Mouse (Mus musculus) kidney, postnatal 0 days (tissue): Measurements from ENCODE around the gene Fam173b. TPM values are rescaled to one million over a fixed set of nuclear protein-coding genes. Genes with fewer than 3 reads are reported as not detected.
A peak's percentile ranks its signal among the peaks of the same experiment; 100 is the strongest.

Experiments
- ATAC-seq: fragments of 200-750 bp; cut with Nextera tagmentation; replicated peaks from 2 replicates; pipeline ENCODE4 v1.8.0; 2017; ENCODE audit warnings: low read depth, moderate number of reproducible peaks, moderate TSS enrichment, moderate library complexity; ENCODE audit not compliant: low FRiP score
- DNase-seq: peaks from one replicate; pipeline ENCODE4 v3.0.0-alpha.2; 2016; ENCODE audit warnings: low spot score
- H3K27ac ChIP-seq: fragments of 300-500 bp; sonication (generic); 2 replicates; pipeline ENCODE4 v1.5.1; 2014; ENCODE audit warnings: mild to moderate bottlenecking
- H3K27me3 ChIP-seq: fragments of 300-500 bp; sonication (generic); 2 replicates; pipeline ENCODE4 v1.6.1; 2014; ENCODE audit warnings: low read length, mixed read lengths; ENCODE audit not compliant: insufficient read depth
- H3K36me3 ChIP-seq: fragments of 300-500 bp; sonication (generic); 2 replicates; pipeline ENCODE4 v1.6.1; 2014; ENCODE audit warnings: low read length, mixed read lengths; ENCODE audit not compliant: insufficient read depth
- H3K4me1 ChIP-seq: fragments of 300-500 bp; sonication (generic); replicated peaks from 2 replicates; pipeline ENCODE4 v1.6.1; 2014; ENCODE audit warnings: antibody characterized with exemption, low read length, mixed read lengths; ENCODE audit not compliant: insufficient read depth
- H3K4me2 ChIP-seq: fragments of 300-500 bp; sonication (generic); 2 replicates; pipeline ENCODE4 v1.6.1; 2014; ENCODE audit warnings: mild to moderate bottlenecking, low read length, moderate library complexity, mixed read lengths
- H3K4me3 ChIP-seq: fragments of 300-500 bp; sonication (generic); replicated peaks from 2 replicates; pipeline ENCODE4 v1.5.1; 2014; ENCODE audit warnings: low read depth, low read length
- H3K9ac ChIP-seq: fragments of 300-500 bp; sonication (generic); 2 replicates; pipeline ENCODE4 v1.6.1; 2014; ENCODE audit warnings: low read depth, low read length
- H3K9me3 ChIP-seq: fragments of 300-500 bp; sonication (generic); replicated peaks from 2 replicates; pipeline ENCODE4 v1.6.1; 2016; ENCODE audit warnings: low read length, inconsistent platforms, mixed read lengths
- CTCF ChIP-seq: IDR thresholded peaks from 2 replicates; pipeline ENCODE4 v1.5.1; 2016; ENCODE audit warnings: antibody characterized with exemption, low read depth, mild to moderate bottlenecking, moderate library complexity
- WGBS: fragments of 180-500 bp; shearing (Covaris S2); extraction: QIAGEN DNeasy Blood & Tissue Kit; methylation state at CpG from one replicate; pipeline ENCODE4 v1.1.7; 2014; 5-methylcytosine and 5-hydroxymethylcytosine counted together
- polyA plus RNA-seq: library from polyadenylated mRNA; unstranded; fragments of >200 nt; fragmentation: Nextera tagmentation; extraction: Ambion mirVana; gene quantifications from 2 replicates; pipeline ENCODE4 v1.2.1, GENCODE M21; 2015

Gene Fam173b
- polyA plus RNA-seq, 1 experiment from 2014 or later, result 14.6 TPM

DNA sequence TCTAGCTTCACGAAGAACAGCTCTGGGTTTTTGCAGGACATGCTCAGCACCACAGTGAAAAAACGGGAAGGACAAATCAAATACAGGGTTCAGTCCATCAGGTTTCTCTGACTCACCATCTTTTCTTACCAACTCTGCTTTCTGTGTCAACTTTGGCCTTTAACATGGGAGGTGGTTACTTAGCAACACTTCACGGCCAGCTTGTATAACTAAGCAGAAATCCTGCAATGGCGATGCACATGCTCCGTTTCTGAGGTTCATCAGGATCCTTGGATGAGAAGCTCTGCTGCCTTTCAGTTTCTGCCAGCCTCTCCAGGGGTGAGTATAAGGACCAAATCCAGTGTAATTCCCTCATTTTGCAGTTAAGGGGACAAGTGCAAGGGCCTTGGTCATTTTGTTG, 36.5 kb upstream of the Fam173b start, which contains the start of gene Cmbl:
TSS of gene Cmbl (plus strand) at position 206 of the 400 bp plus-strand sequence.
- H3K27me3 ChIP-seq, result no peaks in the 10 kb centered on the region
- H3K9me3 ChIP-seq, result no peaks in the 10 kb centered on the region
- DNase-seq (no peak), ATAC-seq (no peak)
- H3K4me1 ChIP-seq, result peaks cover 13% of the 10 kb centered on the region
- H3K36me3 ChIP-seq, result no peaks in the 10 kb centered on the region
- TF ChIP-seq CTCF, result no peak
- H3K27ac ChIP-seq, result peak within 1 kb of the TSS; percentile 78
- 64% methylated on average over 5 of the region's 5 CpGs for WGBS
- no peak within 1 kb of the TSS for H3K4me2 ChIP-seq
- H3K4me3 ChIP-seq, result no peak within 1 kb of the TSS
- H3K9ac ChIP-seq, result no peak within 1 kb of the TSS

DNA sequence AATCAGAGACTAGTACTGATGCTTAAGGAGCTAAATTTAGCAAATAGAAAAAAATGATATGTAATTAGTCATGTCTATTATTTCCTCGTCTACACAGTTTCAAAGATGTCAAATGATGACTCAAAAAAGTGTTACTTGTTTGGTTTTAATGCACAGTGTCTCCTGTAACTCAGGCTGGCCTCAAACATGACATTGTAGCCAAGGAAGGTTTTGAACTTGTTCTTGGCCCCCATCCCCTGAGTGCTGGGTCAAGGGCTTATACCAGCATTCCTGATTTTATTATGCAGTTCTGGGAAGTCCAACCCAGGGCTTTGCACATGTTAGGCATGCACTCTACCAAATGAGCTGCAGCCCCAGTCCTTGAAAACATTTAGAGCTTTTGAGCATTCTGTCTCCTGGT, 35.9 kb upstream of the Fam173b start:
- no peak for TF ChIP-seq CTCF
- peaks cover 13% of the 10 kb centered on the region for H3K4me1 ChIP-seq
- H3K4me2 ChIP-seq, result no peak overlapping the region
- no peak overlapping the region for H3K4me3 ChIP-seq
- H3K9ac ChIP-seq, result no peak overlapping the region
- no peak for DNase-seq
- H3K27me3 ChIP-seq, result no peaks in the 10 kb centered on the region
- no peaks in the 10 kb centered on the region for H3K36me3 ChIP-seq
- no peak overlapping the region for H3K27ac ChIP-seq
- WGBS, result 70% methylated on average over 1 of the region's 1 CpGs
- ATAC-seq, result no peak
- no peaks in the 10 kb centered on the region for H3K9me3 ChIP-seq

DNA sequence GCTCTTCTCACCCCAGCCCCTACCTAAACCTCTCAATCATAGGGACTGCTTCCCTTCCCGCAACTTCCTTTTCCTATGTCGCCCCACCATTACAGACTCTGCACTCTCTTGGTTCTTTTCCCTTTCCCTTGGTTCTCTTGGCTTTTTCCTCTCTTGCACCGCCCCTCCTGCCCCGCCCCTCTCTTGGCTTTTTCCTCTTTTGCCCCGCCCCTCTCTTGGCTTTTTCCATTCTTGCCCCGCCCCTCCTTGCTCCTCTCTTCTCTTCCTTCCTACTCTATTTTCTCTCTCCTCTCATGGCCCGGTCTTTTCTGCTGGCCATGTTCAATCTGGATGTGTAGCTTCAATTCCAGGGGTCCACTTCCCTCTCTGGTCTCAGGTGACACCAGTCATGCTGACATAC, 34.2 kb upstream of the Fam173b start:
- no peak overlapping the region for H3K4me3 ChIP-seq
- peaks cover 13% of the 10 kb centered on the region for H3K4me1 ChIP-seq
- TF ChIP-seq CTCF, result no peak
- H3K9ac ChIP-seq, result no peak overlapping the region
- no peak overlapping the region for H3K4me2 ChIP-seq
- no peaks in the 10 kb centered on the region for H3K36me3 ChIP-seq
- H3K27ac ChIP-seq, result no peak overlapping the region
- ATAC-seq (no peak), DNase-seq (no peak)
- no peaks in the 10 kb centered on the region for H3K27me3 ChIP-seq
- H3K9me3 ChIP-seq, result no peaks in the 10 kb centered on the region
- WGBS, result 78% methylated on average over 7 of the region's 7 CpGs

DNA sequence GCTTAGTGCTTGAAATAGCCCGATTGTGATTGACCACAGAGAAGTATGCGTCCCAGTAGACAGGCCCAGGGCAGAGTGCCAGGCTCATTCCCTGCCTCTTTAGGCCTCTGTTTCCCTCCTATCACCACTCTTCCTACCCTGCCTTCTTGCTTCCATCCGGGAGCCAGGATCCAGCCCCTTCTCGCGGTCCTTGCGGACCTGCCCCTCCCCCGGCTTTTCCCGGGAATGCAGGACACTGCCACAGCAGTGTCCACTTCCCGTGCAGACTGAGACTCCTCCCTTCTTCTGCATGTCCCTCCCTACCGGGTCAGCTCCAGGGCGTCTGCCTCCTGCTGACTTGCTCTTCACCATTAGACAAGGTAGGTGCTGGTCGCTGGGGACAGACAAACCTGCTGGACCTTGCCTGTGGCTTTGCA, 33.1 kb upstream of the Fam173b start:
- Histone ChIP-seq H3K27me3 (no peaks in the 10 kb centered on the region), H3K4me1 (peaks cover 13% of the 10 kb centered on the region), H3K36me3 (no peaks in the 10 kb centered on the region), H3K9me3 (no peaks in the 10 kb centered on the region), H3K27ac (peak overlapping the region; percentile 65), H3K9ac (no peak overlapping the region), H3K4me3 (no peak overlapping the region), H3K4me2 (peak overlapping the region; percentile 40)
- no peak for TF ChIP-seq CTCF
- peak; percentile 89 for DNase-seq
- 11% methylated on average over 12 of the region's 12 CpGs for WGBS
- ATAC-seq, result peak; percentile 88

DNA sequence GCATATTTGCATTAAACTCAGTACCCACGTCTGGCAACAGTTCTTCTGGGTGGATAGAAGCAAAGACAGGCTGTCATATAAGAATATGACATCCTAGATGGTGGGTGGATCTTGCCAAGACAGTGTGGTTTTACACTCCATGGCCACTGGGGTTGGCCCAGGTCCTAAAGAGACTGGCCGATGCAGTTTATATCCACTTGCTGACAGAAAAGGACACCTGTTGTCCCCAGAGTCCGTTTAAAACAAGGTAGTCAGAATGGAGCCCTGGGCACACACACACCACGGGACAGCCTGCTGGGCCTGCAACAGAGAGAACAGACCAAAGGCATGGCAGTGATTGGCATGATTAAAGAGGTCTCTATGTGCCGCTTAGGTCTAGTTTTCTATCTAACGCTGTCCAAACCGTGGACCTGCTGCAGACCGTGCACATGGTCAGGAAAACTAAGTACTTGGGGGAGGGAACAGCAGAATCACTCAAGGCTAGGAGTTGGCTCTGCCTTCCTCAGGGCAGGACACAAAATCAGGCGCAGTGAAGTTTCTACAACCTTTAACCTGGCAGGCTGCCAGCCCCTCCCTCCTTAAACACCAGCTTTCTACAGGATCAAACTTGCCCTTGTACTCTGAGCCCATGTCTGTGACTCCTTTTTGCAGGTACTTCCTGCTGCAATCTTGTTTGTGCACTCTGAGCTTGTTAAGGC, 32.2 kb upstream of the Fam173b start:
- WGBS, result 48% methylated on average over 9 of the region's 9 CpGs
- Histone ChIP-seq H3K4me1 (peaks cover 13% of the 10 kb centered on the region; the same call in 1 of the 2 replicates), H3K27me3 (no peaks in the 10 kb centered on the region), H3K27ac (peak overlapping the region; percentile 65; the same call in 1 of the 2 replicates), H3K4me3 (no peak overlapping the region), H3K4me2 (peak overlapping the region; percentile 40), H3K9me3 (no peaks in the 10 kb centered on the region), H3K9ac (no peak overlapping the region), H3K36me3 (no peaks in the 10 kb centered on the region)
- TF ChIP-seq CTCF, result 0 out of 2 replicates have a peak, but pooled peaks have one; percentile 5
- peak; percentile 28 for DNase-seq
- ATAC-seq, result peak; percentile 82

DNA sequence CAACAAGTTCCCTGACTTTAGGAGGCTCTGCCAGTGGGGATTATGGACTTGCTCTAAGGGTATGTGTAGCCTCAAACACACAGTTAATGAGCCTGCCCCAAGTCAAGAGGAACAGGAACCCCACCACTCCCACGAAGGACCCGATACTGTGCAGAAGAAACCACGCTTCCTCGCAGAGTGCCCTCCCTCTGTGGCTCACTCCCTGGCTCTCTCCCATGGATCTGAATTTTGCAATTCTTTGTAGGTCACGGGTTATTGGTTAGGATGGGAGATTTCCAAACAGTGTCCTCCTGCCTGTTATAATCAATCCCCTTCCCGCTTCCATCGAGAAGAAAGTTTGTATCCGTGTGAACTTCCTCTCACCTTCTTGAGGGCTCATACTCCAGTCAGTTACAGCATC, 30.7 kb upstream of the Fam173b start:
- Histone ChIP-seq H3K4me2 (no peak overlapping the region), H3K27ac (no peak overlapping the region), H3K36me3 (no peaks in the 10 kb centered on the region), H3K9ac (no peak overlapping the region), H3K4me1 (peaks cover 13% of the 10 kb centered on the region; the same call in 1 of the 2 replicates), H3K9me3 (no peaks in the 10 kb centered on the region), H3K4me3 (no peak overlapping the region), H3K27me3 (no peaks in the 10 kb centered on the region)
- no peak for TF ChIP-seq CTCF
- ATAC-seq (no peak), DNase-seq (no peak)
- WGBS, result 81% methylated on average over 8 of the region's 8 CpGs
